Mouse (Mus musculus) urinary bladder, postnatal 0 days (tissue): ENCODE measurements around the gene Ptprr. TPM values are rescaled to one million over a fixed set of nuclear protein-coding genes. Genes with fewer than 3 reads are reported as not detected.

Experiments used
- polyA plus RNA-seq: library from polyadenylated mRNA; unstranded; fragments of >200 nt; fragmentation: Nextera tagmentation; extraction: Ambion mirVana; gene quantifications from 2 replicates; pipeline ENCODE4 v1.2.1, GENCODE M21; 2015

Gene Ptprr
- 0.70 and 0.85 TPM in 2 replicates for polyA plus RNA-seq

DNA sequence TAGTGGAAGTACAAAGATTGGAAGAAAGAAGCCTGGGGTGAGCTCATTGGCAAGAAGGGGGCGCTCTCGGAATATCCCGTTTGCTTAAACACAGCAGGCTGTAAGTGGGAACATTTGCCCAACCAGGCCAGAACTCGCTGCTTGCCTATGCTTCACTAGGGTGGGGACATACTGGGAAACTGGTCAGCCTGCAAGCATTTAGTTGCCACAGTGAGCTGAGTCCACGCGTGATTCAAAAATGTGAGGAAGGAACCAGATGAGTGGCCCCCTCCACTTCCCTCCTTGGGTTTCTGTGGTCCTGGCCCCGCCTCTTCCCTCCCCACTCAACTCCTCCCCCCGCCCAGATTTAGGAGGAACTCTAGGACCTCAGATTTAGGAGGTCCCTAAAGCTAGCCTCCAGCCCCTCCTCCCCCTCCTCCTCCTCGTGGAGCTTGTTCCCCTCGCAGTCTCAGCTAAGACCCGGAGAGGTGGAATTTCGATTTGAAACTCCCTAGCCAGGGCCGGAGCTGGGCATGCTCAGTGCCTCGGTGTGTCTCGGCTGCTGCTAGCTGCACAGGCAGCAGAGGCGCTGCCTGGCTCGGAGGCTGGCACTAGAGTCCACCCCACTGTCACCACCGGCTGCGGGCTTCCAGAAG, at the start of gene Ptprr:
TSS of gene Ptprr (plus strand) at position 369 of the 635 bp plus-strand sequence.

DNA sequence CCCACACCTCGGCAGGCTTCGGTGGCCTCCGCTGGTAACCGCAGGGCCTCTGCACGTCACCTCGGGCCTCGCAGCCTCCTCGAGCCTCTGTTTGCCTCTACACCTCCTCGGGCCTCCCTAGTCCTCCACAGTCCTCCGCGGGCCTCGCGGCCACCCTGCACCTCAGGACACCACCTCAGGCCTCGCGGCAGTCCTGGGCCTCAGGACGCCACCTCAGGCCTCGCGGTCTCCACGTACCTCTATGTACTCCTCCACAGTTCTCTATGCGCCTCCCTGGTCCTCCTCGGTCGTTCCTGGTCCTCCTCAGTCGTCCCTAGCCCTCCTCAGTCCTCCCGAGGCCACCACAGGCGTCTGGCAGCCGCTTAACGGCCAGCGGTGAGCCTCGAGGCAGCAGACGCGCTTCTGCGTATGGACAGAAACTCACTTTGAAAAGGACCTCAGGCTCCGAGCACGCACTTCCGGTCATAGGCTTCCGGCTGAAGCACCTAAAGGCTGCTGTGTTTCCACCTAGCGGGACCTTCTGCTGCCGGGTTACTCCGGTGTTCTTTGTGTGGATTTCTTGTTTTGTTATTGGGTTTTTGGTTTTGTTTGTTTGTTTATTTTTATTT, 96.0 kb downstream of the Ptprr start, which contains the start of gene 4933416C03Rik:
TSS of gene 4933416C03Rik (minus strand) at position 51 of the 608 bp plus-strand sequence.

GRCm38 (mm10) chr10:116275280-116275679, 257.3 kb downstream of the Ptprr start, which contains the start of gene Ptprb:
Gene Ptprb, plus strand, starts transcription at chr10:116275523.

Other genes with a start within 250 kb of the Ptprr start
- gene Tspan8, start 201.4 kb upstream of the Ptprr start, polyA plus RNA-seq = 105 and 118 TPM in 2 replicates
- gene 4933416C03Rik, start 95.7 kb downstream of the Ptprr start, polyA plus RNA-seq = not detected in 2 replicates